Mouse (Mus musculus): Measurements from ENCODE around the gene Zfp366. TPM values are rescaled to one million over a fixed set of nuclear protein-coding genes. Genes with fewer than 3 reads are reported as not detected.

The Zfp366 gene
- polyA plus RNA-seq, 1 experiment from 2014 or later: 0.49 TPM

DNA sequence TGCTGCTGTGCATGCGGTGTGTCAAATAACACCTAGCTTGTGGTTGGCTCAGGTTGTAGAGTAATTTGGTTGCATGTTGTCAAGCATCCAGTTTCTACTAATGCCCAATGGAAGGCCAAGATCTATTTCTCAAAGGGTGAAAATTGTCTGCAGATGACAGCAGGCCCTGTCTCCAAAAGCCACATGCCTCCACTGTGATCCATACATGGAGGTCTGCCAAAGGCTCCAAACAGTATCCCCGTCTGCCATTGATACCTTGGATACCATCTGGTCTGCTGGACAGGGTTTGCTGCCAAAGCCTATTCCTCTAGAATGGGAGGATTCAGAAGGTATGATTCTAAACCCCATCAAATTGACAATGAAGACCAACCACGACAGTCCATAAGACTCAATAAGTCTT, 74.1 kb downstream of the Zfp366 start:
- Histone ChIP-seq H3K27ac (no peak overlapping the region), H3K9me3 (no peaks in the 10 kb centered on the region), H3K27me3 (no peaks in the 10 kb centered on the region), H3K4me3 (replicated peaks) (no peak overlapping the region), H3K4me2 (no peak overlapping the region), H3K4me1 (replicated peaks) (peaks cover 13% of the 10 kb centered on the region), H3K36me3 (no peaks in the 10 kb centered on the region), H3K9ac (replicated peaks) (no peak overlapping the region)
- no peak for ATAC-seq (ENCODE audit: insufficient number of reproducible peaks, insufficient read depth, low FRiP score, low TSS enrichment, low read depth)
- WGBS: 89% methylated on average over 3 of the region's 3 CpGs

- Histone ChIP-seq H3K4me1 (replicated peaks) (peaks cover 11% of the 10 kb centered on the region), H3K27me3 (no peaks in the 10 kb centered on the region), H3K36me3 (no peaks in the 10 kb centered on the region), H3K4me3 (replicated peaks) (no peak overlapping the region), H3K27ac (no peak overlapping the region), H3K9me3 (no peaks in the 10 kb centered on the region), H3K9ac (replicated peaks) (no peak overlapping the region), H3K4me2 (no peak overlapping the region)
- WGBS: 50% methylated on average over 15 of the region's 15 CpGs
- no peak for ATAC-seq (ENCODE audit: insufficient number of reproducible peaks, insufficient read depth, low FRiP score, low TSS enrichment, low read depth)
These were observed 75.0 kb downstream of the Zfp366 start for GRCm38 (mm10) chr13:99259502-99260174.

- no peak overlapping the region for H3K27ac ChIP-seq
- WGBS: 70% methylated on average over 1 of the region's 1 CpGs
- no peak for ATAC-seq (ENCODE audit: insufficient number of reproducible peaks, insufficient read depth, low FRiP score, low TSS enrichment, low read depth)
- H3K4me1 ChIP-seq (replicated peaks): peaks cover 9% of the 10 kb centered on the region
- H3K36me3 ChIP-seq: no peaks in the 10 kb centered on the region
- no peaks in the 10 kb centered on the region for H3K27me3 ChIP-seq
- H3K9ac ChIP-seq (replicated peaks): no peak overlapping the region
- H3K4me2 ChIP-seq: no peak overlapping the region
- no peak overlapping the region for H3K4me3 ChIP-seq (replicated peaks)
- H3K9me3 ChIP-seq: no peaks in the 10 kb centered on the region
These were observed 77.8 kb downstream of the Zfp366 start for GRCm38 (mm10) chr13:99262406-99262805.

DNA sequence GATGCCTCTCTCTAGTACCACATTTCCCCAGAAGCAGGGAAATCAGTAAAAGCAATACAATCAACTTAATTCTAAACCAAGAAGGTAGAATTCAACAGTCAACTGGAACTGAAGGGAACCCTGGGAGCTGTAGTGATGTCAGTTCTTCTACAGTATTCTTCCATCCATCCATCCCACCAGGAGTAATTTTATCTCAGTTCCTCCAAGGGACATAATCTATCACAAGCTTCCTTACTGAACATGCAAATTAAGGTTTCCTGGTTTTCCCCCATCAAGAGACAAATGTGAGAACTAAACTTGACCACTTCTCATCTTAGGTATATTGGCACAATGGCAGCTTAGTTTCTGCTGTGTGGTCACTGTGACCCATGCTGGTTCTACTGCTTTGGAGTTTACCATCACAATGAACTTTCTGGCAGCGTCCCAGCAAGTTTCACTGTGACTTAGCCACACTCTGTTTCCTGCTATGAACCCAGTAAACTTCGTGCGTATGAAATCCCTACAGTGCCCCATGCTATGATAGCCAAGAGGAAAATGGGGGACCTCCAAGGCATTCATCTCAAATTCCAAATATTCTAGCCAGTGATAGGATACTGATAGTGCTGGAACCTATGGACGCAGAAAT, 78.6 kb downstream of the Zfp366 start:
- Histone ChIP-seq H3K36me3 (no peaks in the 10 kb centered on the region), H3K9ac (replicated peaks) (no peak overlapping the region), H3K4me3 (replicated peaks) (no peak overlapping the region), H3K9me3 (no peaks in the 10 kb centered on the region), H3K27me3 (no peaks in the 10 kb centered on the region), H3K27ac (no peak overlapping the region), H3K4me2 (no peak overlapping the region), H3K4me1 (replicated peaks) (peaks cover 9% of the 10 kb centered on the region)
- ATAC-seq (ENCODE audit: insufficient number of reproducible peaks, insufficient read depth, low FRiP score, low TSS enrichment, low read depth): no peak
- WGBS: 81% methylated on average over 4 of the region's 4 CpGs

GRCm38 (mm10) chr13:99264483-99264882, 79.9 kb downstream of the Zfp366 start:
- Histone ChIP-seq H3K4me2 (no peak overlapping the region), H3K36me3 (no peaks in the 10 kb centered on the region), H3K4me3 (replicated peaks) (no peak overlapping the region), H3K27ac (no peak overlapping the region), H3K9me3 (no peaks in the 10 kb centered on the region), H3K9ac (replicated peaks) (no peak overlapping the region), H3K27me3 (no peaks in the 10 kb centered on the region), H3K4me1 (replicated peaks) (peaks cover 7% of the 10 kb centered on the region)
- ATAC-seq (ENCODE audit: insufficient number of reproducible peaks, insufficient read depth, low FRiP score, low TSS enrichment, low read depth): no peak
- WGBS: 88% methylated on average over 6 of the region's 6 CpGs

- no peak for ATAC-seq (ENCODE audit: insufficient number of reproducible peaks, insufficient read depth, low FRiP score, low TSS enrichment, low read depth)
- Histone ChIP-seq H3K27ac (no peak overlapping the region), H3K4me1 (replicated peaks) (no peaks in the 10 kb centered on the region), H3K27me3 (no peaks in the 10 kb centered on the region), H3K9ac (replicated peaks) (no peak overlapping the region), H3K4me2 (no peak overlapping the region), H3K36me3 (no peaks in the 10 kb centered on the region), H3K9me3 (no peaks in the 10 kb centered on the region), H3K4me3 (replicated peaks) (no peak overlapping the region)
- whole genome bisulfite sequencing: 97% methylated on average over 3 of the region's 3 CpGs
These were observed 87.4 kb downstream of the Zfp366 start for GRCm38 (mm10) chr13:99272046-99272445.

GRCm38 (mm10) chr13:99277521-99277920, 92.9 kb downstream of the Zfp366 start:
- H3K4me1 ChIP-seq (replicated peaks): no peaks in the 10 kb centered on the region
- 93% methylated on average over 3 of the region's 3 CpGs for WGBS
- no peaks in the 10 kb centered on the region for H3K36me3 ChIP-seq
- no peak overlapping the region for H3K4me2 ChIP-seq
- H3K27me3 ChIP-seq: no peaks in the 10 kb centered on the region
- ATAC-seq (ENCODE audit: insufficient number of reproducible peaks, insufficient read depth, low FRiP score, low TSS enrichment, low read depth): no peak
- H3K4me3 ChIP-seq (replicated peaks): no peak overlapping the region
- no peak overlapping the region for H3K27ac ChIP-seq
- H3K9me3 ChIP-seq: no peaks in the 10 kb centered on the region
- no peak overlapping the region for H3K9ac ChIP-seq (replicated peaks)

DNA sequence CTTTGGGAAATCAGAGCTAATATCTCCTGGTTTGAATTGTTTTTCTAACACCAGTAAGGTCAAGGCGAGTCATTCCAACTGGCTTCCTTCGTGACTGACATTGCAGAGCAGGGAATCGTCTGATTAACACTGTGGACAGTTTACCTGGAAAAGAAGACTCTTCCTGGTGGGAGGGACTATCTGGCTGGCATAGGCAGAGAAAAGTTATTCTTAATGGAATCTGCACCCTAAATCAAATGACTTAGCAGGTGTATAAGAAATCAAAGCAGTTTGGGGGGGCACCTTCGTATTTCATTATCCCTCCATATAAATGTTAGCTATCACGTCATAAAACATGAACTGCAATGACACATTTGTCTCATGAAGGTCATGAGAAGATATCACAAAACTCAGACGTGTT, 93.9 kb downstream of the Zfp366 start:
- Histone ChIP-seq H3K4me3 (replicated peaks) (no peak overlapping the region), H3K4me2 (no peak overlapping the region), H3K27me3 (no peaks in the 10 kb centered on the region), H3K9me3 (no peaks in the 10 kb centered on the region), H3K4me1 (replicated peaks) (no peaks in the 10 kb centered on the region), H3K36me3 (no peaks in the 10 kb centered on the region), H3K9ac (replicated peaks) (no peak overlapping the region), H3K27ac (no peak overlapping the region)
- 84% methylated on average over 6 of the region's 6 CpGs for WGBS
- no peak for ATAC-seq (ENCODE audit: insufficient number of reproducible peaks, insufficient read depth, low FRiP score, low TSS enrichment, low read depth)

- no peak for ATAC-seq (ENCODE audit: insufficient number of reproducible peaks, insufficient read depth, low FRiP score, low TSS enrichment, low read depth)
- no peaks in the 10 kb centered on the region for H3K9me3 ChIP-seq
- 67% methylated on average over 10 of the region's 10 CpGs for WGBS
- no peak overlapping the region for H3K9ac ChIP-seq (replicated peaks)
- H3K4me3 ChIP-seq (replicated peaks): no peak overlapping the region
- no peak overlapping the region for H3K27ac ChIP-seq
- no peak overlapping the region for H3K4me2 ChIP-seq
- no peaks in the 10 kb centered on the region for H3K36me3 ChIP-seq
- H3K27me3 ChIP-seq: no peaks in the 10 kb centered on the region
- H3K4me1 ChIP-seq (replicated peaks): no peaks in the 10 kb centered on the region
These were observed 94.7 kb downstream of the Zfp366 start for GRCm38 (mm10) chr13:99279351-99279750.

GRCm38 (mm10) chr13:99282961-99283360, 98.3 kb downstream of the Zfp366 start:
- no peak overlapping the region for H3K27ac ChIP-seq
- H3K36me3 ChIP-seq: no peaks in the 10 kb centered on the region
- H3K9me3 ChIP-seq: no peaks in the 10 kb centered on the region
- H3K27me3 ChIP-seq: no peaks in the 10 kb centered on the region
- no peak overlapping the region for H3K9ac ChIP-seq (replicated peaks)
- H3K4me3 ChIP-seq (replicated peaks): no peak overlapping the region
- no peak overlapping the region for H3K4me2 ChIP-seq
- WGBS: 71% methylated on average over 6 of the region's 6 CpGs
- ATAC-seq (ENCODE audit: insufficient number of reproducible peaks, insufficient read depth, low FRiP score, low TSS enrichment, low read depth): no peak
- H3K4me1 ChIP-seq (replicated peaks): no peaks in the 10 kb centered on the region

- 89% methylated on average over 12 of the region's 12 CpGs for WGBS
- H3K27ac ChIP-seq: no peak overlapping the region
- no peaks in the 10 kb centered on the region for H3K36me3 ChIP-seq
- no peak overlapping the region for H3K4me2 ChIP-seq
- no peak for ATAC-seq (ENCODE audit: insufficient number of reproducible peaks, insufficient read depth, low FRiP score, low TSS enrichment, low read depth)
- no peaks in the 10 kb centered on the region for H3K9me3 ChIP-seq
- no peaks in the 10 kb centered on the region for H3K27me3 ChIP-seq
- no peaks in the 10 kb centered on the region for H3K4me1 ChIP-seq (replicated peaks)
- no peak overlapping the region for H3K9ac ChIP-seq (replicated peaks)
- H3K4me3 ChIP-seq (replicated peaks): no peak overlapping the region
These were observed 99.3 kb downstream of the Zfp366 start for GRCm38 (mm10) chr13:99283916-99284315.
